Mouse (Mus musculus) cortical plate, adult 2 months (tissue): Measurements from ENCODE around the gene Engase. TPM values are rescaled to one million over a fixed set of nuclear protein-coding genes. Genes with fewer than 3 reads are reported as not detected.

Experiments
- H3K27ac ChIP-seq: fragments of 200-500 bp; 2 replicates; pipeline ENCODE4 v1.5.1; 2012; ENCODE audit warnings: low read length, control low read depth, inconsistent platforms; ENCODE audit not compliant: insufficient read depth
- H3K4me1 ChIP-seq: fragments of 200-500 bp; 2 replicates; pipeline ENCODE4 v1.6.1; 2011; ENCODE audit warnings: low read length; ENCODE audit not compliant: control insufficient read depth, insufficient read depth
- H3K4me3 ChIP-seq: fragments of 200-500 bp; 2 replicates; pipeline ENCODE4 v1.5.1; 2011; ENCODE audit warnings: mild to moderate bottlenecking, low read length, control low read depth; ENCODE audit not compliant: insufficient read depth
- CTCF ChIP-seq: fragments of 200-500 bp; IDR thresholded peaks from 2 replicates; pipeline ENCODE4 v1.5.1; 2011; ENCODE audit warnings: mild to moderate bottlenecking, control low read depth, low read length; ENCODE audit not compliant: insufficient read depth; ENCODE audit errors: extremely low read depth
- POLR2A ChIP-seq: fragments of 200-500 bp; IDR thresholded peaks from 2 replicates; pipeline ENCODE4 v1.6.1; 2011; ENCODE audit warnings: mild to moderate bottlenecking, low read length, control low read depth; ENCODE audit not compliant: insufficient read depth; ENCODE audit errors: extremely low read depth
- polyA plus RNA-seq: library from polyadenylated mRNA; depleted of rRNA; stranded (reverse); fragments of >200 nt; gene quantifications from 2 replicates; pipeline ENCODE4 v1.2.3, GENCODE M21; 2012

The Engase gene
- polyA plus RNA-seq, 1 experiment = 10.3 TPM

DNA sequence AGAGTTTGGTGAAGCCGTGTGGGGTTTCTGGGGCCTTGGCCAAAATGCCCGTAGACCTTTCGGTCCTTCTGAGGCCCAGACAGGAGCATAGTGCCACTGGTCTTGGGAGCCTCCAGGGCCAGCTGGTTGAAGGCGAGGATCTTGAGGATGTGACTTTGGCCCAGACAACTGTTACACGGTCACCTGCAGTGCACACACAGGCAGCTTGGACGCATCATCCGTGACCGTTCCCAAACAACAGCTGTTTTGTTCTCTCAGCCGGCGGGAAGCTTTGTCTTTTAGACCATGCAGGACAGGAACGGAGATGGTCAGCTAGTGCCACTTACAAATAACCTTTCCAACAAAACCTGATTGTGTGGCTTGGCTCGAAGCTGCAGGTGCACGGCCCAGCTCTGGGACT lies 5.0 kb upstream of the Engase start:
- TF ChIP-seq CTCF (no peak), POLR2A (no peak)
- Histone ChIP-seq H3K4me3 (no peak overlapping the region), H3K27ac (no peak overlapping the region), H3K4me1 (no peaks in the 10 kb centered on the region)

DNA sequence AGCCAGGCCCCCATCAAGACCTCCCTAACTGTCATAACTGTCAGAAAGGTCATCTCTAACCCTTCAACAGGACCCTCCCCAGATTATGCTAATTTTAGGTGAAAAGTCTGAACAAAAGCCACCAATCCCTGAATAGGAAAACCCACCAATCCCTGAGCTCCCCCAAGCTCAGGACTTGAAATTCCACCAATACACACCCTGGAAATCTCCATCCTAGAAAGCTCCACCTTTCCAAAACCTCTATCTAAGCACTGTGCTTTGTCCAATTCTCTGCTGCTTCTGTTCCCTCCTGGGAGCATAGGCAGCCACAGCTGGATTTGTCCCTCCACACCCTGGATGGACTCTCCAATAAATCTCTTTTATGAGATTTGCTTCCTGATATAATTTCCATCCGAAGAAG lies 3.5 kb upstream of the Engase start:
- Histone ChIP-seq H3K4me3 (no peak overlapping the region), H3K27ac (no peak overlapping the region), H3K4me1 (no peaks in the 10 kb centered on the region; the same call in 1 of the 2 replicates)
- no peak for TF ChIP-seq POLR2A
- no peak for TF ChIP-seq CTCF

DNA sequence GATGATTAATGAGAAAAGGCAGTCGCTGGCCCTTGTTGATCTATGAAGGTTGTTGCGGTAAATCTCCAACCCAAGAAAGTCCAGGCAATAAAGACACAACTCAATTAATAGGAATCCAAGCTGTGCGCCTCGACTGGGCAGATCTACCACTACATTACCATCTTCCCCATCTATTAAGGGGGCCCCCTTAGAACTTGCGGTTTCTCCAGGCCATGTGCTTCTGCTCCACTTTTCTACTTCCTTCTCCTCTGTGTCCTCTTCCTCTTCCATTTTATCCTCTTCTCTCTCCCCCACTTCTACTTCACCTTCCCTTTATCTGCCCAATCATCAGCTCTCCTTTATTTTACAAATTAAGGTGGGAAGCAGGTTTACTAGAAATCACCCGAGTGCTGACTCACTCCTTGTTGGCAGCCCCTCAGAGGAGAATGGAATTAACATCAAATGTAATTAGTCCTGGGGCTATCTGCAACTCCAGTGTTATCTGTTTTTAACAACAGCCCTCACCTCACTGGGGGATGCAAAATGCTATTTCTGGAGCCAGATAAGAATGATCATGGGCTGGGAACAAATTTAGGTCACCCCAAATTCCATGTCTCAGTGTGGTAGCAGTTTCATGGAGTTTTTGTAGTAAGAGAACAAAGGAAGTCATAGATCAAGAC lies 2.7 kb upstream of the Engase start:
- TF ChIP-seq POLR2A (no peak), CTCF (no peak)
- H3K4me3 ChIP-seq = no peak overlapping the region
- no peak overlapping the region for H3K27ac ChIP-seq
- no peaks in the 10 kb centered on the region; the same call in 1 of the 2 replicates for H3K4me1 ChIP-seq

DNA sequence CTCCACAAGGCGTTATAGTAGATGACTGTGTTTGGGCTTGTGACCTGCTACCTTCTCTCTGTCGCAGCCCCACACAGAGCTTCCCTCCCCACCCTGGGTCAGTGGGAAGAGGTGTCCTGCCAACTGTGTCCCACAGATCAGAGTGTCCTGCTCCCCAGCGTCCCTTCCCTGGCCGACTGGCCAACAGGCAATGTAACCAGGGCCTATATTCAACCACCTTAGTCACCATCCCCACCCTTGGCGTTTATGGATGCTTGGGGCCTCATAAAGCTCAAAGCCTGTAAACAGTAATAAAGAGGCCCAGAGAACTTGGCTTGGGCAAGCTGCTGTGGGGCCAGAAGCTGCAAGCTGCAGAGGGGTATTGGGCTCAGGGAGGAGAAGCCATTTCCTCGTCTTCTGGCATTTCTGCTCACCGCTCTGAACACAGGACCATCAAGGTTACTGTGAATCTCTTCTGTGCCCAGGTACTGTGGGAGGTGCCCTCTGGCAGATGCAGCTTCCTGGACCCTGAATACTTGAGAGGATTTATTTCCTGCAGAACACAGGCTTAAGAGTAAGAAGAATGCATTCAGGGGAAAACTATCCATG lies 1.0 kb upstream of the Engase start:
- no peaks in the 10 kb centered on the region; the same call in 1 of the 2 replicates for H3K4me1 ChIP-seq
- no peak overlapping the region for H3K27ac ChIP-seq
- no peak overlapping the region for H3K4me3 ChIP-seq
- TF ChIP-seq CTCF = no peak
- TF ChIP-seq POLR2A = no peak

- H3K4me1 ChIP-seq = peaks cover 2% of the 10 kb centered on the region; the same call in 1 of the 2 replicates
- no peak overlapping the region for H3K4me3 ChIP-seq
- no peak overlapping the region for H3K27ac ChIP-seq
- TF ChIP-seq POLR2A = no peak
- no peak for TF ChIP-seq CTCF
These were observed 3.1 kb downstream of the Engase start for GRCm38 (mm10) chr11:118479776-118480175.

DNA sequence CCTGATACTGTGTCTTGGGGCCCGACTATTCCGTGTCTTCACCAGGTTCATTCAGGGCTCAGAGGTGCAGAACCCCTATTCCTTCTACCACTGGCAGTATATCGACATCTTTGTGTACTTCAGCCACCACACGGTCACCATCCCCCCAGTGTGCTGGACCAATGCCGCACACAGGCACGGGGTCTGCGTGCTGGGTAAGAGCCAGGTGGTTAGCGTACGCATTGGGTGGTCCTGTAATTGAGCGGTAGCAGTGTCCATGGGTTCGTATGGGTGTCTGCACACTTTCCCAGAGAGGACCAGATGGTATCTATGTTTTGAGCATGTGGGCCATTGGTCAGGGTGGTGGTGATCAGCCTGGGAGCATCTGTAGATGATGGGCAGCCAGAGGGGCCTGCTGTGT lies 4.6 kb downstream of the Engase start:
- no peak for TF ChIP-seq CTCF
- no peak for TF ChIP-seq POLR2A
- Histone ChIP-seq H3K4me3 (no peak overlapping the region), H3K4me1 (peaks cover 7% of the 10 kb centered on the region), H3K27ac (no peak overlapping the region)

DNA sequence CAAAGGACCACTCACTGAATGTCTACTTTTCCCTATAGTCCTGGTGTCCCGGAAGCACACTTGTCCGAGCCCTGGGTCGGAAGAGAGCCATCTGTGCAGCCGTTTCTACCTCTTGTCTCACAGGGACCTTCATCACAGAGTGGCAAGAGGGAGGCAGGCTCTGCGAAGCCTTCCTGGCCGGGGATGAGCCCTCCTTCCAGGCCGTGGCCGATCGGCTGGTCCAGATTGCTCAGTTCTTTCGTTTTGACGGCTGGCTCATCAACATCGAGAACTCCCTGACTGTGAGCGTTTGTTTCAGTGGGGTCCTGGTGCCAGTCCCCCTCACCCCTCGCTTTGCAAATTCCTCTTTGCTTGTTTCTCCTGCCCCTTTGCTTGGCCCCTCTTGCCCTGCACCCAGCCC lies 5.1 kb downstream of the Engase start:
- Histone ChIP-seq H3K4me3 (no peak overlapping the region), H3K27ac (no peak overlapping the region), H3K4me1 (peaks cover 7% of the 10 kb centered on the region)
- TF ChIP-seq CTCF (no peak), POLR2A (no peak)

DNA sequence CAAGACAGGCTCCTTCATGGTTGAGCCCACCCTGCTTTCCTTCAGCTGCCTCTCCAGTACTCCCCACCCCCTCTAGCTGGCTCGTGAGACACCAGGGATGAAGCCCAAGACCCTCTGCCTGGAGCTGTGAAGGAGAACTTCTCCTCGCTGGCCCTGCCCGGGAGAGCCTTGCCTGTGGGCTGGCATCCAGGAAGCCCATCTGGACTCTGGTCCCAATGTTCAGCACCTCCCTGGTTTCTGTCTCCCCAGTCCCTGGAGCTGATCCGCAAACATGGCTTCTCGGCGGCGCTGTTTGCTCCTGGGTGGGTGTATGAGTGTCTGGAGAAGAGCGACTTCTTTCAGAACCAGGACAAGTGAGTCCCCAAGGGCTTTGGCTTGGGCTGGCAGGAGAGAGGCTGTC lies 7.5 kb downstream of the Engase start:
- no peak for TF ChIP-seq POLR2A
- Histone ChIP-seq H3K4me3 (no peak overlapping the region), H3K4me1 (peaks cover 7% of the 10 kb centered on the region), H3K27ac (no peak overlapping the region)

- Histone ChIP-seq H3K27ac (no peak overlapping the region), H3K4me3 (no peak overlapping the region), H3K4me1 (peaks cover 7% of the 10 kb centered on the region)
- no peak for TF ChIP-seq CTCF
- TF ChIP-seq POLR2A = no peak
These were observed 8.7 kb downstream of the Engase start for GRCm38 (mm10) chr11:118485338-118485737.

DNA sequence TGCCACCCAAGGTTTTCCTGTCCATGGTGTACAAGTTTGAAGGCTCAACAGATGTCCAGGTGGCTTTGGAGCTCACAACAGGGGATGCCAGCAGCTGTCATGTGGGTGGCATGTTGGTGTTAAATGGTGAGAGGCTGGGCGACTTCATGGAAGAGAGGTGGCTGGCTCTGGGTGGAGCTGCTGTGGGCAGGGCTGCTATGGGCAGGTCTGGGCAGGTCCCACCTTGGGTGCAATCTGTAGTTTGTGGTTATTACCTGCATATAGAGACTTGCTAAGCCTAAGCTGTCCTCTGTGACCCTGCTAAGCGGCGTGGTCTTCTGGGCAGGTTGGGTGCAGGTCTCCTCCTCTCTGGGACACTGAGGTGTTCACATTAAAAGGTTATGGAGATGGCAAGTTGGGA lies 9.2 kb downstream of the Engase start:
- no peak overlapping the region for H3K4me3 ChIP-seq
- H3K27ac ChIP-seq = no peak overlapping the region
- TF ChIP-seq POLR2A = no peak
- TF ChIP-seq CTCF = no peak
- peaks cover 7% of the 10 kb centered on the region for H3K4me1 ChIP-seq

GRCm38 (mm10) chr11:118486281-118486680 lies 9.7 kb downstream of the Engase start:
- Histone ChIP-seq H3K4me1 (peaks cover 7% of the 10 kb centered on the region), H3K4me3 (no peak overlapping the region), H3K27ac (no peak overlapping the region)
- TF ChIP-seq CTCF (no peak), POLR2A (no peak)
